Mouse (Mus musculus) heart, postnatal 0 days (tissue): ENCODE measurements around the gene Nup214. TPM values are rescaled to one million over a fixed set of nuclear protein-coding genes. Genes with fewer than 3 reads are reported as not detected.
A peak's percentile ranks its signal among the peaks of the same experiment; 100 is the strongest.

Experiments used
- ATAC-seq: fragments of 200-750 bp; cut with Nextera tagmentation; 2 replicates; pipeline ENCODE4 v1.8.0; 2017; ENCODE audit warnings: low read depth, moderate number of reproducible peaks, moderate library complexity; ENCODE audit not compliant: insufficient read depth
- DNase-seq: peaks from one replicate; pipeline ENCODE4 v3.0.0-alpha.2; 2016; ENCODE audit warnings: low spot score
- H3K27ac ChIP-seq: fragments of 300-500 bp; sonication (generic); 2 replicates; pipeline ENCODE4 v1.5.1; 2014; ENCODE audit warnings: low read depth, mild to moderate bottlenecking
- H3K27me3 ChIP-seq: fragments of 300-500 bp; sonication (generic); 2 replicates; pipeline ENCODE4 v1.6.1; 2014; ENCODE audit warnings: low read length, mixed read lengths; ENCODE audit not compliant: control insufficient read depth, insufficient read depth
- H3K36me3 ChIP-seq: fragments of 300-500 bp; sonication (generic); replicated peaks from 2 replicates; pipeline ENCODE4 v1.6.1; 2014; ENCODE audit warnings: low read length, mixed read lengths; ENCODE audit not compliant: control insufficient read depth, insufficient read depth
- H3K4me1 ChIP-seq: fragments of 300-500 bp; sonication (generic); 2 replicates; pipeline ENCODE4 v1.6.1; 2014; ENCODE audit warnings: antibody characterized with exemption; ENCODE audit not compliant: control insufficient read depth, insufficient read depth
- H3K4me2 ChIP-seq: fragments of 300-500 bp; sonication (generic); 2 replicates; pipeline ENCODE4 v1.6.1; 2014; ENCODE audit warnings: low read depth, mild to moderate bottlenecking, low read length, moderate library complexity
- H3K4me3 ChIP-seq: fragments of 300-500 bp; sonication (generic); 2 replicates; pipeline ENCODE4 v1.5.1; 2014; ENCODE audit warnings: low read depth, low read length
- H3K9ac ChIP-seq: fragments of 300-500 bp; sonication (generic); replicated peaks from 2 replicates; pipeline ENCODE4 v1.6.1; 2014; ENCODE audit warnings: low read depth, low read length, mixed read lengths
- H3K9me3 ChIP-seq: fragments of 300-500 bp; sonication (generic); replicated peaks from 2 replicates; pipeline ENCODE4 v1.6.1; 2016; ENCODE audit warnings: low read length; ENCODE audit not compliant: control insufficient read depth
- CTCF ChIP-seq: IDR thresholded peaks from 2 replicates; pipeline ENCODE4 v1.5.1; 2016; ENCODE audit warnings: antibody characterized with exemption, control low read depth, low read depth
- EP300 ChIP-seq: IDR thresholded peaks from 2 replicates; pipeline ENCODE4 v1.6.1; 2016; ENCODE audit warnings: antibody characterized with exemption, low read depth
- WGBS: fragments of 180-500 bp; shearing (Covaris S2); extraction: QIAGEN DNeasy Blood & Tissue Kit; methylation state at CpG from one replicate; pipeline ENCODE4 v1.1.7; 2014; 5-methylcytosine and 5-hydroxymethylcytosine counted together
- polyA plus RNA-seq: library from polyadenylated mRNA; unstranded; fragments of >200 nt; fragmentation: Nextera tagmentation; extraction: Ambion mirVana; gene quantifications from 2 replicates; pipeline ENCODE4 v1.2.1, GENCODE M21; 2015
- total RNA-seq: library from RNA; depleted of rRNA; stranded (reverse); fragments of >200 nt; gene quantifications from 2 replicates; pipeline ENCODE4 v1.2.3, GENCODE M21; 2014; ENCODE audit warnings: low replicate concordance

The Nup214 gene
- total and polyA plus RNA-seq, 2 experiments from 2014 or later = 17.3 to 35.7 TPM

DNA sequence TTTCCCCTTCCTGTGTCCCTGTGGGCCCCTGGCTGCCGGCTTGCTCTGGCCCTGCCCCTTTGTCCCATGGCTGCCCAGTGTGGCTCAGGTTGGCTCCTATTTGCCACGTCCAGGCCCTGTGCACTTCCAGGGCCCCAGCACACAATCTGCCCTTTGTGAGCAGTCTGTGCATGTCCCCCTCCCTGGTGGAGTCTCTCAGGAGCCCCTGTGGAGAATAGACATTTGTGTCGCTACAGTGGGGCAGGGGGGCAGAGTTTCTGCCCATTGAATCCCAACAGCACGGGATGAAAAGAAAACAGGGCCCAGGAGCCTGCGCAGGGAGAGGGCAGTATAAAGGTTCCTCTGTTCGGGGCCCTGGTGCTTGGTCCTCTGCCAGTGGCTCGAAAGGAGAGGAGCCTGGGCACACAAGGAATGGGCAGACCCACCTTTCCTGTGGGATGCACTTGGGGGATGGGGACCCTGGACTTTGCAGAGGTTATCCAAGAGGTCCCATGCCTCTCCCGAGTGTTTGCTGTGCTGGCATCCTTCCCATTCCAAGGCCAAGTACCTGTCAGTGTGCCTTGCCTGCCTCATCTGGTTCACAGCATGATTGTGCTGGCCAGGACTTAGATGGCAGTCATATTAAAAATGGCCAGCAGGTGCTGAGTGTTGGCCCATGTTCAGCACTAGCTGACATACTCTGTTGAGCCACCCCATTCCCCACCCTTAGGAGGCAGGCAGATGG is 11.6 kb upstream of the Nup214 start:
- DNase-seq = peak; percentile 43
- peak; percentile 74 for ATAC-seq
- Histone ChIP-seq H3K9me3 (no peaks in the 10 kb centered on the region), H3K27ac (no peak overlapping the region), H3K4me2 (no peak overlapping the region), H3K9ac (no peak overlapping the region), H3K36me3 (no peaks in the 10 kb centered on the region), H3K4me1 (no peaks in the 10 kb centered on the region), H3K27me3 (no peaks in the 10 kb centered on the region), H3K4me3 (no peak overlapping the region)
- TF ChIP-seq EP300 = no peak
- TF ChIP-seq CTCF = 0 out of 2 replicates have a peak, but pooled peaks have one; percentile 19
- 67% methylated on average over 8 of the region's 8 CpGs for WGBS

DNA sequence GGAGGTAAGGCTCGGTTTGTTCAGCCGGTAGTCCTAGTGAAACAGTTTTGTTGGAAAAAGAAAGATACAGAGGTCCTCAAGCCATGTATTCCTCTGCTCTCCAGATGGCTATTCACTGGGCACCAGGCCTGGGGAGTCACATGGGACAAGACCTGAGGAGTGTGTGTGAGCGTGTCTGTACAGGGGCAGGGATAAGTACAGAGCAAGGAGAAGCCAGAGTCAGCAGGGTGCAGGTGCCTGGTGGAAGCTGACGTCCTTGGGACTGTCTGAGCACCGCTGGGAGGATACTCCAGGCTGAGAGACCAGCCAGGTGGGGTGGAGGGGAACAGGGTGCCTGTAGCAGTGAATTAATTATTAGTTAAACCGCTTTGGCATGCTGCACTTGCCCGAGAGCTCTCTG is 10.7 kb upstream of the Nup214 start:
- ATAC-seq (peak; percentile 47; the same call in 1 of the 2 replicates), DNase-seq (no peak)
- no peaks in the 10 kb centered on the region for H3K36me3 ChIP-seq
- no peak overlapping the region; the same call in 1 of the 2 replicates for H3K9ac ChIP-seq
- H3K27ac ChIP-seq = no peak overlapping the region
- TF ChIP-seq EP300 (no peak), CTCF (no peak)
- H3K4me1 ChIP-seq = no peaks in the 10 kb centered on the region
- no peaks in the 10 kb centered on the region for H3K27me3 ChIP-seq
- H3K4me2 ChIP-seq = no peak overlapping the region
- H3K4me3 ChIP-seq = no peak overlapping the region
- WGBS = 75% methylated on average over 7 of the region's 7 CpGs
- H3K9me3 ChIP-seq = no peaks in the 10 kb centered on the region

DNA sequence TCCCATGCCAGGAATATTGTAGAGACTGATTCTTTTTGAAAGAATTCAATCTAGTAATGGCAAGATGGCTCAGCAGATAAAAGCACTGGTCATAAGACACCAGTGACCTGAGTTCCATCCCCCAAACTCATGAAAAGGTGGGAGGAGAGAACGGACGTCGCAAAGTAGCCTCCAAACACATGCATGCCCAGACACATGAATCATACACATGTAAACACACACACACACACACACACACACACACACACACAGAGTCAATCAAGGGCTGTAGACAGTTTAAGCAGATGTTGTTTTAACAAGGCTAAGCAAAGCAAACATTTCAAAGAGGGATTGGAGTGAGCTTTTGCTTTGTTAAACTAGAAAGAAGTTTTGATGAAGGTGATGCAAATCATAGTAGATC is 10.0 kb upstream of the Nup214 start:
- TF ChIP-seq EP300 (no peak), CTCF (no peak)
- WGBS = 86% methylated on average over 3 of the region's 3 CpGs
- Histone ChIP-seq H3K9ac (no peak overlapping the region), H3K9me3 (no peaks in the 10 kb centered on the region), H3K4me2 (no peak overlapping the region), H3K4me1 (no peaks in the 10 kb centered on the region), H3K4me3 (no peak overlapping the region), H3K27ac (no peak overlapping the region), H3K27me3 (no peaks in the 10 kb centered on the region), H3K36me3 (no peaks in the 10 kb centered on the region)
- no peak for DNase-seq
- ATAC-seq = no peak

DNA sequence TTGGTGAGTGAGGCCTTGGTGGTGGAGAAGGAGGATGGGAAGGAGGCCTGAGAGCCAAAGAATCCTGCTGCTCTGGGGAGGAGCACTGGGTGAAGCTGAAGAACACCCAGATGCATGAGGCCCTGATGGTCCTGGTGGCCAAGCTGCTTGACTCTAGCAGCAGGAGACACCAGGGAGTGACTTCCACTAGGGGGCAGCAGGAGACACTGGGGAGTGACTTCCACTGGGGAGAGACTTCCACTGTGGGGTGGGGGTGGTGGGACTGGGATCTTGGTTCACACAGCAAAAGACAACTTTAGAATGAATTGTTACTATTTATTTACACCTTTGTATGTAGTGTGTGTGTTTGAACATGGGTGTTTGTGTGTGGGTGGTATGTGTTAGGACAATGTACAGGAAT is 9.1 kb upstream of the Nup214 start:
- Histone ChIP-seq H3K9ac (no peak overlapping the region), H3K4me1 (no peaks in the 10 kb centered on the region), H3K36me3 (no peaks in the 10 kb centered on the region), H3K27me3 (no peaks in the 10 kb centered on the region), H3K9me3 (no peaks in the 10 kb centered on the region), H3K4me3 (no peak overlapping the region), H3K27ac (no peak overlapping the region), H3K4me2 (no peak overlapping the region)
- TF ChIP-seq CTCF = peak; percentile 49
- no peak for TF ChIP-seq EP300
- ATAC-seq = no peak
- no peak for DNase-seq

DNA sequence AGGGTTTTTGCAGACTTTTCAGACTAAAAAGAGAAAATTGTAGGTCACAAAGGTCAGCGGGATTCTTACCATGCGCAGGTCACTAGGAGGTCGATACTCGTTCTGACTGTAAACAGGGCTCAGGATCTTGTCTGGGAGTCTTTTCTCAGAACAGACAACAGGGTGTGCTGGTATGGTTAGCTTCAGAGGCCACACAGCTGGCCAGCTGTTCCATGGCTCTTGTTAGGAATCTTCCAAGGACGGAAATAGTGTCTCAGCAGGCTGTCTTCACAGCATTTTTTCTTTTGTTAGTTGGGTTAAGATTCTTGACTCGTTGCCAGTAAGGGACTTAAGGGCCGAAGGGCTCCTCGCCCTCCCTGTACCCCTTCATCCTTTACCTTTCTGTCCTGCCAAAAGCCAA is 7.4 kb upstream of the Nup214 start:
- Histone ChIP-seq H3K4me1 (no peaks in the 10 kb centered on the region), H3K9ac (no peak overlapping the region), H3K27ac (no peak overlapping the region), H3K36me3 (no peaks in the 10 kb centered on the region), H3K9me3 (no peaks in the 10 kb centered on the region), H3K27me3 (no peaks in the 10 kb centered on the region), H3K4me3 (no peak overlapping the region), H3K4me2 (no peak overlapping the region)
- DNase-seq (no peak), ATAC-seq (no peak)
- TF ChIP-seq EP300 = no peak
- TF ChIP-seq CTCF = no peak
- WGBS = 68% methylated on average over 8 of the region's 8 CpGs

DNA sequence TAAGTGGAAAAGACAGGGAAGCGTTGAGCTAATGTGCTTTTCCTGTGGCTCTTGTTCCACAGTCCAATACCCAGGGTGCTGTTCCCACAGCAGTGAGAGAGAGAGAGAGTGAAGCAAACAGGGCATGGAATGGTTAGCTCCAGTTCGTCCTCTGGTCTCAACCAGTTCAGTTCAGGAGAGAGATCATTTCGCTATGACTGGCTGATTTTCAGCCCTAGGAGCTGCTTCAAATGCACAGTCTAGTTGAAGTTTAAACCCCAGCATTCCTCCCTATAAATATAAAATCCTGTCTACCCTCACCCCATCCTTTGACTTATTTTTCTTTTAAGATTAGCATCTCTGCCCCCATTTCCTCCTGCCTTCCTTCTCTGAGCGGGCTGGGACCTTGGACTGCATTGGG is 1.6 kb upstream of the Nup214 start:
- no peaks in the 10 kb centered on the region for H3K27me3 ChIP-seq
- 74% methylated on average over 4 of the region's 4 CpGs for WGBS
- ATAC-seq (no peak), DNase-seq (no peak)
- no peak overlapping the region for H3K27ac ChIP-seq
- H3K9me3 ChIP-seq = no peaks in the 10 kb centered on the region
- TF ChIP-seq CTCF = no peak
- TF ChIP-seq EP300 = no peak
- H3K4me3 ChIP-seq = no peak overlapping the region
- peaks cover 12% of the 10 kb centered on the region for H3K4me1 ChIP-seq
- H3K36me3 ChIP-seq = peaks cover 13% of the 10 kb centered on the region
- no peak overlapping the region for H3K4me2 ChIP-seq
- H3K9ac ChIP-seq = no peak overlapping the region
